Mouse (Mus musculus) heart, embryonic 15.5 days (tissue): Measurements from ENCODE around the gene Calhm5. TPM values are rescaled to one million over a fixed set of nuclear protein-coding genes. Genes with fewer than 3 reads are reported as not detected.

Experiments used
- ATAC-seq: fragments of 200-750 bp; cut with Nextera tagmentation; replicated peaks from 2 replicates; pipeline ENCODE4 v1.8.0; 2017; ENCODE audit warnings: low read depth, moderate TSS enrichment; ENCODE audit not compliant: insufficient number of reproducible peaks, insufficient read depth, low FRiP score
- H3K27ac ChIP-seq: fragments of 300-500 bp; sonication (generic); 2 replicates; pipeline ENCODE4 v1.5.1; 2015; ENCODE audit warnings: mild to moderate bottlenecking, inconsistent platforms
- H3K27me3 ChIP-seq: fragments of 300-500 bp; sonication (generic); 2 replicates; pipeline ENCODE4 v1.6.1; 2015; ENCODE audit warnings: inconsistent platforms
- H3K36me3 ChIP-seq: fragments of 300-500 bp; sonication (generic); 2 replicates; pipeline ENCODE4 v1.6.1; 2015; ENCODE audit warnings: mild to moderate bottlenecking, inconsistent platforms
- H3K4me1 ChIP-seq: fragments of 300-500 bp; sonication (generic); replicated peaks from 2 replicates; pipeline ENCODE4 v1.6.1; 2015; ENCODE audit warnings: inconsistent platforms
- H3K4me2 ChIP-seq: fragments of 300-500 bp; sonication (generic); 2 replicates; pipeline ENCODE4 v1.6.1; 2015; ENCODE audit warnings: inconsistent platforms, mild to moderate bottlenecking, moderate library complexity
- H3K4me3 ChIP-seq: fragments of 300-500 bp; sonication (generic); 2 replicates; pipeline ENCODE4 v1.5.1; 2015; ENCODE audit warnings: mild to moderate bottlenecking, inconsistent platforms
- H3K9ac ChIP-seq: fragments of 300-500 bp; sonication (generic); 2 replicates; pipeline ENCODE4 v1.6.1; 2015; ENCODE audit warnings: mild to moderate bottlenecking, inconsistent platforms
- H3K9me3 ChIP-seq: fragments of 300-500 bp; sonication (generic); replicated peaks from 2 replicates; pipeline ENCODE4 v1.6.1; 2016; ENCODE audit warnings: inconsistent platforms
- WGBS: fragments of 180-500 bp; shearing (Covaris S2); methylation state at CpG from one replicate; pipeline ENCODE4 v1.1.7; 2015; ENCODE audit warnings: mixed read lengths; 5-methylcytosine and 5-hydroxymethylcytosine counted together
- polyA plus RNA-seq: library from polyadenylated mRNA; unstranded; fragments of >200 nt; fragmentation: Nextera tagmentation; extraction: Ambion mirVana; gene quantifications from 2 replicates; pipeline ENCODE4 v1.2.1, GENCODE M21; 2015

Gene Calhm5
- polyA plus RNA-seq, 1 experiment from 2014 or later = 1.6 TPM

GRCm38 (mm10) chr10:34070999-34071492 lies 25.3 kb downstream of the Calhm5 start:
- 36% methylated on average over 5 of the region's 5 CpGs for WGBS
- no peaks in the 10 kb centered on the region for H3K9me3 ChIP-seq
- peak overlapping the region; percentile 25 for H3K27ac ChIP-seq
- H3K9ac ChIP-seq = no peak overlapping the region
- H3K4me3 ChIP-seq = no peak overlapping the region
- H3K27me3 ChIP-seq = no peaks in the 10 kb centered on the region
- no peak for ATAC-seq
- no peaks in the 10 kb centered on the region for H3K4me1 ChIP-seq
- H3K36me3 ChIP-seq = no peaks in the 10 kb centered on the region
- H3K4me2 ChIP-seq = no peak overlapping the region

GRCm38 (mm10) chr10:34069606-34070005 lies 26.7 kb downstream of the Calhm5 start:
- ATAC-seq = no peak
- H3K27me3 ChIP-seq = no peaks in the 10 kb centered on the region
- no peak overlapping the region for H3K9ac ChIP-seq
- no peaks in the 10 kb centered on the region for H3K4me1 ChIP-seq
- no peaks in the 10 kb centered on the region for H3K9me3 ChIP-seq
- H3K4me3 ChIP-seq = no peak overlapping the region
- 71% methylated on average over 1 of the region's 1 CpGs for WGBS
- H3K36me3 ChIP-seq = no peaks in the 10 kb centered on the region
- H3K27ac ChIP-seq = no peak overlapping the region
- no peak overlapping the region for H3K4me2 ChIP-seq

GRCm38 (mm10) chr10:34066591-34066990 lies 29.7 kb downstream of the Calhm5 start:
- WGBS = 48% methylated on average over 3 of the region's 3 CpGs
- no peak overlapping the region for H3K4me3 ChIP-seq
- H3K36me3 ChIP-seq = no peaks in the 10 kb centered on the region
- no peaks in the 10 kb centered on the region for H3K9me3 ChIP-seq
- H3K9ac ChIP-seq = no peak overlapping the region
- H3K4me1 ChIP-seq = no peaks in the 10 kb centered on the region
- no peak overlapping the region for H3K4me2 ChIP-seq
- no peak for ATAC-seq
- H3K27me3 ChIP-seq = no peaks in the 10 kb centered on the region
- no peak overlapping the region for H3K27ac ChIP-seq

- WGBS = 79% methylated on average over 2 of the region's 2 CpGs
- Histone ChIP-seq H3K36me3 (no peaks in the 10 kb centered on the region), H3K27ac (no peak overlapping the region), H3K4me2 (no peak overlapping the region), H3K4me1 (no peaks in the 10 kb centered on the region), H3K27me3 (no peaks in the 10 kb centered on the region), H3K9me3 (no peaks in the 10 kb centered on the region), H3K4me3 (no peak overlapping the region), H3K9ac (no peak overlapping the region)
- no peak for ATAC-seq
Observed at GRCm38 (mm10) chr10:34053987-34054386, 42.3 kb downstream of the Calhm5 start.

GRCm38 (mm10) chr10:34044210-34044609 lies 52.1 kb downstream of the Calhm5 start, which contains the start of gene Calhm4:
Gene Calhm4, minus strand, starts transcription at chr10:34044310.
- no peaks in the 10 kb centered on the region for H3K9me3 ChIP-seq
- H3K27ac ChIP-seq = no peak within 1 kb of the TSS
- no peak for ATAC-seq
- H3K27me3 ChIP-seq = no peaks in the 10 kb centered on the region
- H3K36me3 ChIP-seq = no peaks in the 10 kb centered on the region
- H3K4me1 ChIP-seq = no peaks in the 10 kb centered on the region
- no peak within 1 kb of the TSS for H3K4me3 ChIP-seq
- H3K9ac ChIP-seq = no peak within 1 kb of the TSS
- 78% methylated on average over 5 of the region's 5 CpGs for WGBS
- H3K4me2 ChIP-seq = no peak within 1 kb of the TSS

Other genes with a start within 250 kb of the Calhm5 start
- not detected in 2 replicates for gene Sult3a1, start 238.8 kb downstream of the Calhm5 start, polyA plus RNA-seq
- gene Rsph4a, start 191.4 kb downstream of the Calhm5 start, polyA plus RNA-seq = 0.04 and 0.05 TPM in 2 replicates
- 11.6 and 12.0 TPM in 2 replicates for gene Zup1, start 145.2 kb downstream of the Calhm5 start, polyA plus RNA-seq
- gene Rwdd1, start 76.9 kb downstream of the Calhm5 start, polyA plus RNA-seq = 79.4 and 100 TPM in 2 replicates
- gene Trappc3l, start 58.9 kb downstream of the Calhm5 start, polyA plus RNA-seq = not detected in 2 replicates
- gene Calhm4, start 52.2 kb downstream of the Calhm5 start, polyA plus RNA-seq = not detected in 2 replicates
- 0.78 and 0.89 TPM in 2 replicates for gene Calhm6, start 31.5 kb upstream of the Calhm5 start, polyA plus RNA-seq
- gene Dse, start 111.2 kb upstream of the Calhm5 start, polyA plus RNA-seq = 12.4 and 16.1 TPM in 2 replicates
- 69.4 and 72.5 TPM in 2 replicates for gene Tspyl1, start 185.7 kb upstream of the Calhm5 start, polyA plus RNA-seq
- gene Tspyl4, start 200.9 kb upstream of the Calhm5 start, polyA plus RNA-seq = 18.5 and 20.1 TPM in 2 replicates